Mouse (Mus musculus) frontal cortex, postnatal 36 days (tissue): ENCODE measurements around the gene Zbtb37.
"Not testable (repeated sequence)": the region's sequence is repeated elsewhere in the genome, so short reads cannot be mapped to it uniquely, and the experiment has no call there.

Experiments
- DNase-seq, 2 experiments: peaks; one replicate each; pipeline ENCODE4 v3.0.0; 2022; ENCODE audit warnings: low spot score in 2 of 2

Gene Zbtb37

DNA sequence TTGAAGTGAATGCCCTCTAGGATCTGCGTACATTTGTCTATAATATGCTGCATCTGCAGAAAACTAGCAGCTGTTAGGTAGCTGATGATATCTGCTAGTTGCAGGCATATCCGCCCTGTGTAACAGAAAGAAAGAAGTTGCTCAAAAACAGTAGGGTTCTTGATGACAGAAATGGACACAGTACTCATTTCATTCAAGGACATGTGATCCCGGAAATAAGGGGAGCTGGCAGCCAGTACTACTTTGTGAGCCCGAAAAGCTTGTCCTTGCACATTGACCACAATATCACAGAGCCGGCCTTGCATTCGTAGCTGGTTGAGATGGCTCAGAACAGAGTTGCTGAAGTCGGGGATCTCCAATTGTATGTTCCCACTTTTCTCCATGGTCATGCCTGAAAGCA is 2.3 kb downstream of the Zbtb37 start:
- DNase-seq: no peak

DNA sequence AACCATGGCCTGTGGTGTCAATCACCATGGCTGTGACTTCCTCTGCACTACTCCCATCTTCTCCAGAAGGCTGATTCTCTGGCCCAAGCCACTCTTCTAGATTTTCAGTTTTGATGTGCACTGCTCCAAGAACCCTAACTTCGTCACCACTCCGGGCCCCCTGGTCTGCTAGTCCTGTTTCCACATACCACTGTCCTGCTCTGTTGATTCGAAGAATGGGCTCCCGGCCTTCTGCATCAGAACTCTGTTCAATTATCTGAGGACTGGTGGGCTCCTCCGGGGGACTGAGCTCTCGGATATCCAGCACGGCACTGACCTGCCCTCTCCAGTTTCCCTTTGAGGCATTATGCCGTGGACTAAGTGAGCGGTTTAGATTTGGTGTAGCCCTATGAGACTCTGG is 2.8 kb downstream of the Zbtb37 start:
- DNase-seq: no peak

- no peak for DNase-seq
Measured at GRCm38 (mm10) chr1:161030058-161030457, 4.6 kb downstream of the Zbtb37 start.

GRCm38 (mm10) chr1:161028427-161028826 is 6.2 kb downstream of the Zbtb37 start:
- DNase-seq: not testable (repeated sequence)

GRCm38 (mm10) chr1:161027196-161027595 is 7.5 kb downstream of the Zbtb37 start:
- no peak for DNase-seq

- DNase-seq: no peak
Measured at GRCm38 (mm10) chr1:161025410-161026210, 9.0 kb downstream of the Zbtb37 start.

DNA sequence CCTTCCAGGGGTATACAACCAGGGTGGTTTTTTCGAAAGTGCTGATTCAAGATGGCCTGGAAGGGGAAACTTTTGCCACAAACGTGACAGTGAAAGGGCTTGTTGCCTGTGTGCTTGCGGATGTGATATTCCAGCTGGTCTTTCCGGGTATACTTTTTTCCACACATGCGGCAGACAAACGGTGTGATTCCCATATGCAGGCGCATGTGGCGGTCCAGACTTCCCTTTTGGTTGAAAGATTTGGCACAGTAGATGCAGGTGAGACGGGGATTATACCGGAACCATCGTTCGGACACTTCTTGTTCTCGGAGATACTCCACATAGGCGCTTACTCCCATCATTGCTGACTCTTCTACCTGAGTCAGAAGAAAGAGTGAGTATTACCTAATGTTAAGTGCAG is 14.6 kb downstream of the Zbtb37 start:
- DNase-seq: no peak

DNA sequence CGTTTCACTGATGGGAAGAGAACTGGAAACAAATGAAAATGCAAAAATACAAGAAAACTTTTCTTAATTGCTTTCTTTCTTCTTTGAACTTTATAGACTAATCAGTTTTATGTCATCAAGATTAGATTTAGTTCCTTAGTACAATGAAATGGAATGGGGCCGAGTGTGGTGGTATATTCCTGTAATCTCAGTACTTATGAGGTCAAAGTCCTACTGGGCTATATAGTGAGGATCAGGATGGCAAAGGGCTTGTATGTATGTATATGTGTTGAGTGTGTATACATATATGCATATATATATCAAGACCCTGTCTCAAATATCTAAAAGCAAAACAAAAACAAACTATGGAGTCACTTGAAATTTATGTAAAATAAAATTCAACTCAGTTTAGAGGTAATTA is 18.3 kb downstream of the Zbtb37 start:
- no peak for DNase-seq

- DNase-seq: no peak
Measured at GRCm38 (mm10) chr1:161010436-161010835, 24.2 kb downstream of the Zbtb37 start.

- no peak for DNase-seq
Measured at GRCm38 (mm10) chr1:161008038-161008437, 26.6 kb downstream of the Zbtb37 start.

DNA sequence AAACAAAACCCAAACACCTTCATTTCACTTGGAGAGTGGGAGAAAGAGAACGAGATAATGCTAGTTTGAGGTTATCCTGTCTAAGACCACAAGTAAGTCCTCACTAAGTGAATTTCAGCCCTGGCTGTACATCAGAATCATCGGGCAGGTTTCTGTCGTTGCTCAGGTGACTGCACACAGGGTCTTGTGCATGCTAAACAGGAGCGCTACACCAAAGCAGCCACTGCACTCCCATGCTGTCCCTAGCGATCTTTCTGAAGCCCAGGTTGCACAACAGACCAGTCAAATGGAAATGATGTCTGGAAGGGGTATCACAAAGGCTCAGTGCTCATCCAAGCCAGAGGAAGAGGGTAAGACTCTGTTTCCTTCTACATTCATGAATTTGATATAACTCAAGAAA is 28.2 kb downstream of the Zbtb37 start:
- no peak for DNase-seq

- no peak for DNase-seq
Measured at GRCm38 (mm10) chr1:161005526-161005925, 29.1 kb downstream of the Zbtb37 start.

- DNase-seq: no peak
Measured at GRCm38 (mm10) chr1:161004942-161005341, 29.7 kb downstream of the Zbtb37 start.

DNA sequence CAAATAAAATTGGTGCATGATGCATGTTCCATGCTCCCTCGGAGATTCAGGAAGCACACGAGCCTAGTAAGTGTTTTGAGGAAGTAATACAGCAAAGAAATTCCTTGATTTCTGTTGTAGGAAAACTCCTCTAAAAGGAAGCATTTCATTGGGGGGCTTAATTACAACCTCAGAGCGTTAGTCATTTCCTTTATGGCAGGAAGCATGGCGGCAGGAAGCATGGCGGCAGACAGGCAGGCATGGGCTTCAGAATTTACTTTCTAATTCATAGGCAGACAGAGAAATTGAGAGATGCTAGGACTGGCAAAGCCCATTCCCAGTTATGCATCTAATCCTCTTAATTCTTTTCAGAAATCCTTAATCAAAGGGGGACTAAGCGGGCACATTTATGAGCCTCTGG is 40.8 kb downstream of the Zbtb37 start:
- DNase-seq: no peak

- DNase-seq: no peak
Measured at GRCm38 (mm10) chr1:160989395-160989794, 45.3 kb downstream of the Zbtb37 start.

DNA sequence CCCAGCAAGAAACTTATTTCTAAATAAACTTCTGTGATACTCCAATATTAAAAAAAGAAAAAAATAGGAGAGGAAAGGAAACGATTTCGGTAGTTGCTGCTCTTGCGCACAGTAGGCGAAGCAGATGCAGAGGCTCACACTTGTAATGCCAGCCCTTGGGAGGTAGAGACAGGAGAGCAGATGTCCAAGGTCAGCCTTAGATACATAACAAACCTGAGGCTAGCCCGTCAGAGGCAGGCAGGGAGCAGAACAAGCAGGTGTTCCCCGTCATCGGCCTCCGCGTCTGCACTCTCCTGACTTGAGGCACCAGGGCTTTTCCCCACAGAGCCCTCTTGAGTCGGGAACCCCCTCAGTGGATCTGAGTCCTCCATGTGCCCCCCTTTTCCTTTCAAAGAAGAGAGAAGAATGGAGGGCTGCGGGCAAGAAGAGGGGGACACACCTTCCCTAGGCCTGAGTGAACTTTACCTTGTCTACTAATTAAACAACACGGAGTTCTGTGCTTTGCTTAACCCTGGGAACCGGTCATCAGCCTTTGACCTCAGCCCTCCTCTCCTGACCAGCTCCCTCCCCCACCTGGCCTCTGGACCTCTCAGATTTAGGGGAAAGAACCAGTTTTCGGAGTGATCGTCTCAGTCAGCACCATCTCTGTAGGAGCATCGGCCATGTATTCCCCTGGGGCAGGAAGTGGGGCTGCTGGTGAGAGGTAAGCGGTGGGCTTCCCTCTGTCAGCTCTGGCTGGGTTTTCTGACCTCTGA is 47.6 kb downstream of the Zbtb37 start:
- DNase-seq: no peak

DNA sequence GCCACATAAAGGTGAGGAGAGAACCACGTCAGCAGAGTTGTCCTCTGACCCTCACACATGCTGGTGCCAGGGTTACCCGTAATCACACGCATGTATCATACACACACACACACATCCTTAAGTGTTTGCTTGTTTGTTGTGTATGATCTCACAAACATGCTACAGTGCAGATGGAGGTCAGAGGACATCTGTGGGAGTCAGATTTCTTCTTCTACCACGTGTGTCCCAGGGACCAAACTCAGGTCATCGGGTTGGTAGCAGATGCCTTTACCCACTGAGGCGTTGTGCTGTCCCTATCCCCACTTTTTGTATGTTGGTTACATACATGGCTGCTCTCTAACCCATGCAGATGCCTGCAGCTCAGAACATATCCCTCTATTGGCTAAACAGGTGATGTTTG is 49.2 kb downstream of the Zbtb37 start:
- no peak for DNase-seq

DNA sequence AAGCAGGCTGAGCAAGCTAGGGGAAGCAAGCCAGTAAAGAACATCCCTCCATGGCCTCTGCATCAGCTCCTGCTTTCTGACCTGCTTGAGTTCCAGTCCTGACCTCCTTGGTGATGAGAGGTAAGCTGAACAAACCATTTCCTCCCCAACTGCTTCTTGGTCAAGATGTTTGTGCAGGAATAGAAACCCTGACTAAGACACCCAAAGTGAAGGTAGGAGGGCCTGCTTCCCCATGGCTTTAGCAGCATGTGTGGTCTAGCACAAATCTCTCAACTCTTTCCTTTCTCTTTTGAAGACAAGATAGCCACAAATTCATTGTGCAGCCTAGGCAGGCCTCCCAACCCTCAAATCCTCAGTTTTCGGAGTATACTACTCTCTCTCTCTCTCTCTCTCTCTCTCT is 49.9 kb downstream of the Zbtb37 start:
- not testable (repeated sequence) for DNase-seq

DNA sequence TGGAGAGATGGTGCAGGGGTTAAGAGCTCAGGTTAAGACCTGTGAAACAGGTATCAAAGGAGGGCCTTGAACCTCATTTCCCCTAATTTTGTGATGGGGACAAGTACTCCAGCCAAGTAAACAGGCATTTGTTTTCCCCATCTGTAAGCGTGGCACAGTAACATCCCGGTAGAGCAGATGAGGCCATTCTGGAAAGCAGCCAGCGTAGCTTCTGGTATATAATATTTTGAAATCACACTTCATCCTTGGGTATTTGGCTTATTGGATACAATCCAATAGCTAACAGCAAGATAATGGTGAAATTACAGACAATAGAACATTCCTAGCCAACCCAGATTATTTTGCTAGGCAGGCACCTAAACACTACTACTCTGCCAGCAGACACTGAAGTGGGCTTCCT is 51.8 kb downstream of the Zbtb37 start:
- DNase-seq: no peak

- no peak for DNase-seq
Measured at GRCm38 (mm10) chr1:160981337-160981736, 53.3 kb downstream of the Zbtb37 start.

DNA sequence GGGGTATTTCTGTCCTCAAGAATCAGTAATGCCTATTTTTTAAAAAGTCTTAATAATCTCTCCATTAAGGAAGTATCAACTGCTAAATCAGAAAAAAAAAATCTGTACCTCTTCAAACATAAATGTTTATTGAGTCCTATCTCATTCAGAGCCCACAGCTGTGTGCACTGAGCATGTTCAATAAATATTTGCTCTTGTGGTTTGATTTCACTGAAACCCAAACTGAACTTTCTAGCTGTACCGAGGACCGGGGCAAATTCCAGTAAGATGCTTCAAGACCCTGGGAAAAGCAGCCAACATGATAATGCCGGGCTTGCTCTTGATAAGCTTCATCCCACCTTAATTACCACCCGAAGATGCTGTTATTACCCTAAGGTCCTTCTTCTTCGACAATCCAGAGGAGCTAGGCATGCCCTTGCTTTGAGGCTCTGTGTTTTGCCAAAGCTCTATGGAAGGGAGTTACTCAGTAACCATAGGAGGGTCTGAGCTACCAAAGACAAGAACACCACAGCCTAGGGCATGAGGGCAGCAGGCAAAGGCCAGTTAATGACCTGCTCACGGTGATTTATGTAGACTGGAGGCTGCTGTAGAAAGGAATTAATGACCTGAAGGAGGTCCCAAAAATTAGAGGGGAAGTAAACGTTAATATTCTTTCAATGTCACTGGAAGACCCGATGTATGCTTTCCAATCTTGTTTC is 54.0 kb downstream of the Zbtb37 start:
- DNase-seq: no peak

GRCm38 (mm10) chr1:160980021-160980420 is 54.6 kb downstream of the Zbtb37 start:
- no peak for DNase-seq
